Mouse (Mus musculus) brain, embryonic 14.5 days (tissue): ENCODE results near the gene Tnik.

Source experiments
- CTCF ChIP-seq: fragments of 200-500 bp; IDR thresholded peaks from 2 replicates; pipeline ENCODE4 v1.5.1; 2012; ENCODE audit warnings: inconsistent platforms, mild to moderate bottlenecking, moderate library complexity, borderline replicate concordance; ENCODE audit not compliant: insufficient read depth, insufficient read length; ENCODE audit errors: extremely low read depth
- POLR2A ChIP-seq: fragments of 200-500 bp; IDR thresholded peaks from 2 replicates; pipeline ENCODE4 v1.6.1; 2012; ENCODE audit warnings: mild to moderate bottlenecking, inconsistent platforms, borderline replicate concordance; ENCODE audit not compliant: poor library complexity, insufficient read depth, insufficient read length, severe bottlenecking; ENCODE audit errors: extremely low read depth

- no peak for TF ChIP-seq POLR2A
- no peak for TF ChIP-seq CTCF
Observed at GRCm38 (mm10) chr3:28487418-28487817, 224.4 kb downstream of the Tnik start.
